Mouse (Mus musculus) neural tube, embryonic 11.5 days (tissue): ENCODE data around the gene Samd4b. TPM values are rescaled to one million over a fixed set of nuclear protein-coding genes. Genes with fewer than 3 reads are reported as not detected.

ENCODE experiments used
- ATAC-seq: fragments of 200-750 bp; cut with Nextera tagmentation; 2 replicates; pipeline ENCODE4 v1.8.0; 2017; ENCODE audit warnings: moderate number of reproducible peaks, mild to moderate bottlenecking, moderate TSS enrichment, moderate library complexity; ENCODE audit not compliant: insufficient read depth, low FRiP score, low TSS enrichment
- DNase-seq: peaks from one replicate; pipeline ENCODE4 v3.0.0-alpha.2; 2015; ENCODE audit warnings: low spot score
- H3K27ac ChIP-seq: fragments of 300-500 bp; sonication (generic); 2 replicates; pipeline ENCODE4 v1.5.1; 2014; ENCODE audit warnings: low read depth, mild to moderate bottlenecking, low read length
- H3K27me3 ChIP-seq: fragments of 300-500 bp; sonication (generic); 2 replicates; pipeline ENCODE4 v1.6.1; 2014; ENCODE audit warnings: mild to moderate bottlenecking, low read length, mixed read lengths; ENCODE audit not compliant: control insufficient read depth, insufficient read depth
- H3K36me3 ChIP-seq: fragments of 300-500 bp; sonication (generic); 2 replicates; pipeline ENCODE4 v1.6.1; 2014; ENCODE audit warnings: mild to moderate bottlenecking, low read length, moderate library complexity, mixed read lengths; ENCODE audit not compliant: control insufficient read depth, insufficient read depth
- H3K4me1 ChIP-seq: fragments of 300-500 bp; sonication (generic); 2 replicates; pipeline ENCODE4 v1.6.1; 2014; ENCODE audit warnings: low read length, mixed read lengths; ENCODE audit not compliant: control insufficient read depth, insufficient read depth
- H3K4me2 ChIP-seq: fragments of 300-500 bp; sonication (generic); 2 replicates; pipeline ENCODE4 v1.6.1; 2014; ENCODE audit warnings: low read depth, mild to moderate bottlenecking, moderate library complexity
- H3K4me3 ChIP-seq: fragments of 300-500 bp; sonication (generic); 2 replicates; pipeline ENCODE4 v1.5.1; 2014; ENCODE audit warnings: low read depth, low read length
- H3K9ac ChIP-seq: fragments of 300-500 bp; sonication (generic); 2 replicates; pipeline ENCODE4 v1.6.1; 2014; ENCODE audit warnings: mild to moderate bottlenecking, low read length
- H3K9me3 ChIP-seq: fragments of 300-500 bp; sonication (generic); 2 replicates; pipeline ENCODE4 v1.6.1; 2016; ENCODE audit warnings: low read length; ENCODE audit not compliant: control insufficient read depth
- WGBS: fragments of 180-500 bp; shearing (Covaris S2); extraction: QIAGEN DNeasy Blood & Tissue Kit; methylation state at CpG from one replicate; pipeline ENCODE4 v1.1.7; 2014; 5-methylcytosine and 5-hydroxymethylcytosine counted together
- polyA plus RNA-seq: library from polyadenylated mRNA; unstranded; fragments of >200 nt; fragmentation: Nextera tagmentation; extraction: Ambion mirVana; gene quantifications from 2 replicates; pipeline ENCODE4 v1.2.1, GENCODE M21; 2014

Gene Samd4b
- polyA plus RNA-seq, 1 experiment from 2014 or later = 37.8 TPM

DNA sequence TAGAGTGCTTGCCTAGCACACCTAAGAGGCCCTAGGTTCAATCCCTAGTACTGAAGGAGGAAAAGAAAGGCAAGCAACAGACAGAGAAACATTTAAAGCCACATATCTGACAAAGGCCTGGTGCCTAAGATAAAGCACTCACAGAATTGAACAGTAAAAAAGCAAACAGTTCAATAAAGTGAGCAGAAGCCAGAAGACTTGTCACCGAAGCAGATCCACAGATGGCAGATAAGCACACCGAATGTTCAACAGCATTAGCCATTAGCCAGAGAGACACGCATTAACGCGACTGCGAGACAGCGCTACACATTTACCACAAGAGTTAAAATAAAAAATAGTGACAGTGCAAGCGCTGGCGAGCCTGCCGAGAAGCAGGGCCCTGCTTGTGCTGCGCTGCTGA is 15.1 kb downstream of the Samd4b start:
- Histone ChIP-seq H3K4me1 (peaks cover 6% of the 10 kb centered on the region), H3K9me3 (no peaks in the 10 kb centered on the region), H3K36me3 (no peaks in the 10 kb centered on the region), H3K27ac (no peak overlapping the region), H3K27me3 (no peaks in the 10 kb centered on the region), H3K4me3 (no peak overlapping the region), H3K9ac (no peak overlapping the region), H3K4me2 (no peak overlapping the region)
- WGBS = 86% methylated on average over 11 of the region's 11 CpGs
- no peak for ATAC-seq
- DNase-seq = no peak

DNA sequence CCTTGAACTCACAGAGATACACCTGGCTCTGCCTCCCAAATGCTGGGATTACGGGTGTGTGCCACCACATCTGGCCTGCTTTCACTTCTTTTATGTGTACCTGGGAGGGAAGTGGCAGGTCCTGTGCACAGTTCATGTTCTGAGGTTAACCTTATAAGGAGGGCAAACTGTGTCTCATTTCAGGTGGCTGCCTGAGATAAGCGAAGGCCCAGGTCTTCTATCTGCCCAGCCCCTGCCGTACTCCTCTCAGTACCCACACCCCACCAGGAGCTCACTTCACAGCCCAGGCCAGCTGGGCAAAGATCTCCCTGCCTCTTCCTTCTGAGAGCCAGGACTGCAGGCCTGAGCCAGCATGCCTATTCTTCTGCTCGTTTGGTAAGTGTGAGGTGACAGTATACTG is 16.2 kb downstream of the Samd4b start:
- no peak for ATAC-seq
- H3K36me3 ChIP-seq = no peaks in the 10 kb centered on the region
- WGBS = 90% methylated on average over 4 of the region's 4 CpGs
- H3K27me3 ChIP-seq = no peaks in the 10 kb centered on the region
- no peak overlapping the region for H3K27ac ChIP-seq
- no peaks in the 10 kb centered on the region for H3K9me3 ChIP-seq
- no peak for DNase-seq
- no peak overlapping the region for H3K9ac ChIP-seq
- H3K4me1 ChIP-seq = no peaks in the 10 kb centered on the region
- no peak overlapping the region for H3K4me2 ChIP-seq
- H3K4me3 ChIP-seq = no peak overlapping the region

DNA sequence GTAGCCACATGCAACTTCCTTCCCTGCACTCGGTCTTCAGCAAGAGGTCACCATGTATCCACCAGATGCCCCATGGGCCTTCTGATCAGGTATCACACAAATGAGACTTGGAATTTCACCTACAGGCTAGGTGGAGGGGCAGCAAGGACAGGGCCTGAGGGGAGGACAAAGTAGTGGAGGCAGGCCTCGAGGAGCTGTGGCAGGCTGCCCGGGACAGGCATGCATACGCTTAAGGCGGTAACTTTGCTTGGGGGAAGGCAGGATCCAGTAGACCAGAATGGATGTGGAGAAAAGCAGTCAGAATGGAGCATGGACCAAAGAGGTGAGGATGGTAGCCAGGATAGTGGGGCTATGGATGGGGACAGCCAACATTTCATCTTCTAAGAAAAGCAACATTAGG is 18.1 kb downstream of the Samd4b start:
- no peak overlapping the region for H3K9ac ChIP-seq
- DNase-seq = no peak
- ATAC-seq = no peak
- H3K4me1 ChIP-seq = 0 out of 2 replicates have a peak, but pooled peaks cover 3% of the 10 kb centered on the region
- WGBS = 90% methylated on average over 5 of the region's 5 CpGs
- no peaks in the 10 kb centered on the region for H3K9me3 ChIP-seq
- no peaks in the 10 kb centered on the region for H3K36me3 ChIP-seq
- H3K4me3 ChIP-seq = no peak overlapping the region
- H3K27ac ChIP-seq = no peak overlapping the region
- no peak overlapping the region for H3K4me2 ChIP-seq
- H3K27me3 ChIP-seq = no peaks in the 10 kb centered on the region

DNA sequence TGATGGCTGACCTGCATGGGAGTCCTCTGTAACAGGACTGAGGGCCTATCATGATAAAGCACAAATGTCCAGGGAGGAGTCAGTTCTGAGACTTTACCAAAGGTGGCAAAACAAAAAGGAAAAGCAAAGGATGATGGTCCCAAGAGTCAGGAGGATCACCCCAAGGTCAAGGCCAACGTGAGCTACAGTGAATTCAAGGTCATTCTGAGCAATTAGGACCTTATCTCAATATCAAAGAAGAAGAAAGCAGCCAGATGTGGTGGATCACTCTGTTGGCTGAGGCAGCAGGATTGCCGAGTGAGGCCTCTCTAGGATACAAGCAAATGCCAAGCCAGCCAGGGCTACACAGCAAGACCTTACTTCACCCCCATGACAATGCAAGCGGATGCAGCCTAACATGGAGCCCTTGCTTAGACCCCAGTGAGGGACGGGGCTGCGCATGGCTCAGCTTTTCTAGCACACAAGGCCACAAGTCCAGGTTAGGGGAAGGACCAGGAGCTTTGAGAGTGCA is 19.3 kb downstream of the Samd4b start:
- Histone ChIP-seq H3K27ac (no peak overlapping the region), H3K9ac (no peak overlapping the region), H3K27me3 (no peaks in the 10 kb centered on the region), H3K4me2 (no peak overlapping the region), H3K4me1 (0 out of 2 replicates have a peak, but pooled peaks cover 3% of the 10 kb centered on the region), H3K4me3 (no peak overlapping the region), H3K9me3 (no peaks in the 10 kb centered on the region), H3K36me3 (no peaks in the 10 kb centered on the region)
- 74% methylated on average over 5 of the region's 5 CpGs for WGBS
- no peak for DNase-seq
- no peak for ATAC-seq

DNA sequence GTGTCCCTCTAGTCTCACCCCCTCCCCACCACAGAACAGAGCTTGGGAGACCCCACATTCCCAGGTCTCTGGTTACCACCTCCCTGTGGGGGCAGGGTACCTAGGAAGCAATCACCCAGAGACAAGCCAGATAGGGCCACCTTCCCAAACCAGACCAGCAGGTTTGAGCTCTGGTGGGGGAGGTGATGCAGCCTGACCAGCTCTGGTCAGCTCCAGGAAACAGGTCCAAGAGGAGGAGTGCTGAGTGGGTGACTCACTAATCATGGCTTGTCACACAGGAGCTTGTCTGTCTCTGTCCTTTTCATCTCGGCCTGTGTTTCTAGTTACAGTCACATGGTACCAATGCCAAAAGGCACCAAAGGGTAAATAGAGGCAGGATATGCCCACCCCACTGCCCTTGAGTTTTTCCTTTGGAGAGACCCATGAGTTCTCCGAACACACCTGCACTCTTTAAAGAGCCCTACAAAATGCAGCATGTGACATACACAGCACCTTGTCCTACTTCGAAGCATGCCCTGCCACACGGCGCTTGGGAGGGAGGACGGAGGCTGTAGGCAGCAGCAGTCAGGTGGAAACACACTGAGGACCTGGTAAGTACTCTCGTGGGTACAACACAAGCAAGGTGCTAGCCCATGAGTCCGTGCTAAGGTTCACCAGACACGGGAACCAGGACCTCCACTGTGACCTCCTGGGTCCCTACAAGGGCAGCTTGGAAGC is 20.0 kb downstream of the Samd4b start:
- DNase-seq (no peak), ATAC-seq (no peak)
- Histone ChIP-seq H3K27me3 (no peaks in the 10 kb centered on the region), H3K4me2 (no peak overlapping the region), H3K9me3 (no peaks in the 10 kb centered on the region), H3K4me1 (0 out of 2 replicates have a peak, but pooled peaks cover 3% of the 10 kb centered on the region), H3K9ac (no peak overlapping the region), H3K4me3 (no peak overlapping the region), H3K36me3 (no peaks in the 10 kb centered on the region), H3K27ac (no peak overlapping the region)
- WGBS = 83% methylated on average over 9 of the region's 9 CpGs

DNA sequence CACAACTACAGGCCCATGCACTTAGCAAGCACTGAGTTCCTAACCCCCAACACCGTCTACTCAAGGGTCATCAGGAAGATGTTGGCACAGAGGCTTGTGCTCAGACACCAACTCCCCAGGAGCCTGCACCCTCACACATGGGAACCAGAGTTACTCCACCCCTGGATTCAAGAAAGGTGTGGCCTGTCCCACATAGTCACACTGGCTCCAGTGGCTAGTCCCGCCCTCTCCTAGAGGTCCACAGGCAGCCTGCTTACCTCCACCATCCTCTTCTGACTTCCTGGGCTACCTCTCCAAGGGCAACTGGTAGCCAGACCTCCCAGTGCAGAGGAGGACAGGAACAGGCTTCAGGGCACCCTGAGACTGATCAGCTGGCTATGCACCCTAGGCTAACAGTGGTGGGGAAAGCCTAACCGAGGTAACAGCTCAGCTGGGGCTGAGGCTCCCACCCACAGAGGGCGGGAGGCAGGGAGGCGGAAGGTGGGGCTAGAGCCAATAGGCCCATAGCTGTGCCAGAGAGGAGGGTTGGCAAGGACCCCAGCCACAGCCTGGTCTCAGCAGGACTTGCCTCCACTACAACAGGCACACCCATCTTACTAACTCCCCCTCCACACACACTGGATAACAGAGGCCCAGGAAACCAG is 21.6 kb downstream of the Samd4b start:
- no peaks in the 10 kb centered on the region for H3K9me3 ChIP-seq
- H3K27me3 ChIP-seq = no peaks in the 10 kb centered on the region
- H3K36me3 ChIP-seq = no peaks in the 10 kb centered on the region
- 77% methylated on average over 5 of the region's 5 CpGs for WGBS
- H3K4me3 ChIP-seq = no peak overlapping the region
- DNase-seq = no peak
- ATAC-seq = no peak
- no peak overlapping the region for H3K4me2 ChIP-seq
- no peak overlapping the region for H3K27ac ChIP-seq
- 0 out of 2 replicates have a peak, but pooled peaks cover 3% of the 10 kb centered on the region for H3K4me1 ChIP-seq
- no peak overlapping the region for H3K9ac ChIP-seq

DNA sequence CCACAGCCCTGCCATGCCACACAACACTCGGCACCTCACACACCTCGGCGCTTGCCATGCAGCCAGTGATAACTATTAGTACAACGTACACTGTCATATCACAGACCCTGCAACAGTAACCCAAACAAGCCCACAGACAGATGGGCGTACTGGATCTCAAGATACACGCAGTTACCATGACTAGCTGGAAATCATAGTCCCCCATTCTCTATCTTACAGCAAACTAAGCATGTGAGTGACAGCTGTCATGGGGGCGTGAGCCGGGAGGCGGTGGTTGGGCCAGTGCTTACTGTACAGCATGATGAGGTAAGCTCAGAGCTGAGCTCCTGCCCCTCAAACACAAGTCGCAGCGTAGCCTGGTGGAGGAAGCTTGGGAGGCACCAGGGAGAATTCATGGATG is 22.3 kb downstream of the Samd4b start:
- Histone ChIP-seq H3K9ac (no peak overlapping the region), H3K4me1 (0 out of 2 replicates have a peak, but pooled peaks cover 3% of the 10 kb centered on the region), H3K4me3 (no peak overlapping the region), H3K27me3 (no peaks in the 10 kb centered on the region), H3K4me2 (no peak overlapping the region), H3K9me3 (no peaks in the 10 kb centered on the region), H3K27ac (no peak overlapping the region), H3K36me3 (no peaks in the 10 kb centered on the region)
- WGBS = 94% methylated on average over 11 of the region's 11 CpGs
- DNase-seq (no peak), ATAC-seq (no peak)

DNA sequence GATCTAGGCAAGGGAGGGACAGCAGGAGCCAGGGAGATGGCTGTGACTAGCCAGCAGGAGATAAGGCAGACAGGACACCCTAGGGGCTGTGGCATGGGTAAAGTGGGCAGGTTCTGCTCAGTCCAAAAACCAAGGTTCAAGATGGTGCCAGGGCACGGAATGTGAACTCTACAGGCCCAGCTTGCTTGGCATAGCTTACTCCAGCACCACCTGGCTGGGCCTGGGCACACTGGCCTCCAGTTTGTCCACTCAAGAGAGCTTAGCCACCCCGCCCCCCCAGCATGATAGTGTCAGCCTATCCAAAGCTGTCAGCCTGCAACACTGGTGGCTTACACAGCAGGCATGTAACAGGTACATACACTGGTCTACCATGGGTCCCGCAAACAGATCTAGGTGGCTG is 24.7 kb downstream of the Samd4b start:
- H3K4me3 ChIP-seq = no peak overlapping the region
- no peak for ATAC-seq
- no peaks in the 10 kb centered on the region for H3K9me3 ChIP-seq
- no peak overlapping the region for H3K9ac ChIP-seq
- H3K4me2 ChIP-seq = no peak overlapping the region
- 91% methylated on average over 3 of the region's 3 CpGs for WGBS
- no peak overlapping the region for H3K27ac ChIP-seq
- 0 out of 2 replicates have a peak, but pooled peaks cover 3% of the 10 kb centered on the region for H3K4me1 ChIP-seq
- H3K36me3 ChIP-seq = peaks cover 3% of the 10 kb centered on the region; the same call in 1 of the 2 replicates
- DNase-seq = no peak
- no peaks in the 10 kb centered on the region for H3K27me3 ChIP-seq

DNA sequence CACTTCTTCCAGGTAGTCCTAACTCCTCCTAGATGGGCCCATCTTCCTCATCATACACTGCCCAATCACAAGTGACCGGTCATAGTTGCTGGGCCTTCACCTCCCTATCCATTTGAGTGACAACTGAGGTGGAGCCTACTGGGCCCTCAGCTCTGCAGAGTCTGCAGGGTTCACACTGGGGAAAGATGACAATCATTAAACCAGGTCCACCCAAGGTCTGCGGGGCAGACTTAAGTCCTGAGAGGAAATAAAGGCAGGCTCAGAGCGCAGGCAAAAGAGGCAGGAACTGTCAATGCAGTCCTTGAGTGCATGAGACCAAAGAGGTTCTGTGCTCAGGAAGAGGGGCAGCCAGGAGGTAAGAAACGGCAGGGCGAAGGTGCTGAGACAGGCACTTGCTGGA is 25.3 kb downstream of the Samd4b start:
- Histone ChIP-seq H3K4me3 (no peak overlapping the region), H3K9ac (no peak overlapping the region), H3K36me3 (peaks cover 4% of the 10 kb centered on the region), H3K27me3 (no peaks in the 10 kb centered on the region), H3K4me1 (0 out of 2 replicates have a peak, but pooled peaks cover 3% of the 10 kb centered on the region), H3K9me3 (no peaks in the 10 kb centered on the region), H3K4me2 (no peak overlapping the region), H3K27ac (no peak overlapping the region)
- DNase-seq (no peak), ATAC-seq (no peak)
- WGBS = 86% methylated on average over 5 of the region's 5 CpGs
